Mouse (Mus musculus) E14TG2a.4 (cell line): ENCODE data around the gene Ift27.

Experiments used
- CTCF ChIP-seq: conservative IDR thresholded peaks from 2 replicates; pipeline ENCODE4 v1.5.1; 2014; ENCODE audit warnings: low read length
- NANOG ChIP-seq: IDR thresholded peaks from 2 replicates; pipeline ENCODE4 v1.6.1; 2014; ENCODE audit warnings: borderline replicate concordance, low read length, mixed read lengths
- POU5F1 ChIP-seq: IDR thresholded peaks from 2 replicates; pipeline ENCODE4 v1.6.1; 2014; ENCODE audit warnings: low read length, borderline replicate concordance

GRCm38 (mm10) chr15:78206312-78206711, 32.4 kb upstream of the Ift27 start, which contains the start of gene Pvalb:
- TF ChIP-seq CTCF (no peak), POU5F1 (no peak), NANOG (no peak)
